Mouse (Mus musculus): ENCODE measurements around the gene Gtpbp1.

GRCm38 (mm10) chr15:79766586-79767071, 76.0 kb downstream of the Gtpbp1 start:
- no peak for TF ChIP-seq POLR2A (IDR thresholded peaks at IDR 0.05; ENCODE audit: insufficient read depth, low read depth, low read length)
- TF ChIP-seq CTCF (IDR thresholded peaks at IDR 0.05; ENCODE audit: insufficient read depth, low read depth, low read length) = no peak
